Mouse (Mus musculus) heart, adult 2 months (tissue): ENCODE data around the gene Man1a2.

Source experiments
- CTCF ChIP-seq: fragments of 200-600 bp; IDR thresholded peaks from 2 replicates; pipeline ENCODE4 v1.8.1; 2022; ENCODE audit warnings: antibody characterized with exemption, mild to moderate bottlenecking, moderate library complexity
- EP300 ChIP-seq: fragments of 200-500 bp; IDR thresholded peaks from 2 replicates; pipeline ENCODE4 v1.6.1; 2011; ENCODE audit warnings: low read depth, low read length, control low read depth; ENCODE audit not compliant: insufficient read depth
- POLR2A ChIP-seq: fragments of 200-500 bp; IDR thresholded peaks from 2 replicates; pipeline ENCODE4 v1.6.1; 2011; ENCODE audit warnings: mild to moderate bottlenecking, low read depth, low read length, control low read depth; ENCODE audit not compliant: insufficient read depth

- TF ChIP-seq CTCF (no peak), POLR2A (no peak), EP300 (no peak)
These were observed 3.0 kb downstream of the Man1a2 start for GRCm38 (mm10) chr3:100682281-100682680.
